Mouse (Mus musculus): ENCODE measurements around the gene Tnik. TPM values are rescaled to one million over a fixed set of nuclear protein-coding genes. Genes with fewer than 3 reads are reported as not detected.

Gene Tnik
- polyA plus RNA-seq, 1 experiment, result 12.5 TPM

- no peak for DNase-seq (ENCODE audit: low spot score)
These were observed 353.4 kb downstream of the Tnik start for GRCm38 (mm10) chr3:28616386-28616785.

- no peak for DNase-seq (ENCODE audit: low spot score)
These were observed 354.1 kb downstream of the Tnik start for GRCm38 (mm10) chr3:28617008-28617627.

GRCm38 (mm10) chr3:28621792-28622191 lies 358.8 kb downstream of the Tnik start:
- no peak for DNase-seq (ENCODE audit: low spot score)

- no peak for DNase-seq (ENCODE audit: low spot score)
These were observed 363.8 kb downstream of the Tnik start for GRCm38 (mm10) chr3:28626816-28627215.

GRCm38 (mm10) chr3:28636778-28637177 lies 373.8 kb downstream of the Tnik start:
- no peak for DNase-seq (ENCODE audit: low spot score)

- no peak for DNase-seq (ENCODE audit: low spot score)
These were observed 375.9 kb downstream of the Tnik start for GRCm38 (mm10) chr3:28638957-28639356.

- DNase-seq (ENCODE audit: low spot score), result no peak
These were observed 380.4 kb downstream of the Tnik start for GRCm38 (mm10) chr3:28643252-28643947.

GRCm38 (mm10) chr3:28652574-28652973 lies 389.6 kb downstream of the Tnik start:
- no peak for DNase-seq (ENCODE audit: low spot score)

- DNase-seq (ENCODE audit: low spot score), result no peak
These were observed 390.0 kb downstream of the Tnik start for GRCm38 (mm10) chr3:28653043-28653442.

GRCm38 (mm10) chr3:28654740-28655139 lies 391.7 kb downstream of the Tnik start:
- no peak for DNase-seq (ENCODE audit: low spot score)

GRCm38 (mm10) chr3:28658349-28658748 lies 395.3 kb downstream of the Tnik start:
- no peak for DNase-seq (ENCODE audit: low spot score)

GRCm38 (mm10) chr3:28680851-28681250 lies 417.8 kb downstream of the Tnik start:
- no peak for DNase-seq (ENCODE audit: low spot score)

- DNase-seq (ENCODE audit: low spot score), result no peak
These were observed 418.9 kb downstream of the Tnik start for GRCm38 (mm10) chr3:28681866-28682265.

GRCm38 (mm10) chr3:28682411-28682810 lies 419.4 kb downstream of the Tnik start:
- no peak for DNase-seq (ENCODE audit: low spot score)

- no peak for DNase-seq (ENCODE audit: low spot score)
These were observed 422.5 kb downstream of the Tnik start for GRCm38 (mm10) chr3:28685510-28685909.

- DNase-seq (ENCODE audit: low spot score), result no peak
These were observed 431.8 kb downstream of the Tnik start for GRCm38 (mm10) chr3:28694811-28695210.

GRCm38 (mm10) chr3:28695608-28696007 lies 432.6 kb downstream of the Tnik start:
- no peak for DNase-seq (ENCODE audit: low spot score)

GRCm38 (mm10) chr3:28696162-28696561 lies 433.1 kb downstream of the Tnik start:
- no peak for DNase-seq (ENCODE audit: low spot score)

- no peak for DNase-seq (ENCODE audit: low spot score)
These were observed 434.8 kb downstream of the Tnik start, which contains the start of gene Slc2a2 for GRCm38 (mm10) chr3:28697797-28698196. Slc2a2 (plus strand) TSS chr3:28697903.

- DNase-seq (ENCODE audit: low spot score), result no peak
These were observed 436.6 kb downstream of the Tnik start for GRCm38 (mm10) chr3:28699601-28700000.

- DNase-seq (ENCODE audit: low spot score), result no peak
These were observed 442.6 kb downstream of the Tnik start for GRCm38 (mm10) chr3:28705522-28706137.

- no peak for DNase-seq (ENCODE audit: low spot score)
These were observed 443.7 kb downstream of the Tnik start for GRCm38 (mm10) chr3:28706736-28707135.

GRCm38 (mm10) chr3:28709740-28710139 lies 446.7 kb downstream of the Tnik start:
- DNase-seq (ENCODE audit: low spot score), result no peak
